Mouse (Mus musculus) monocyte, adult 5-6 weeks (primary cell): ENCODE measurements around the gene Mfsd10. TPM values are rescaled to one million over a fixed set of nuclear protein-coding genes. Genes with fewer than 3 reads are reported as not detected.
"Not testable (repeated sequence)": the region's sequence is repeated elsewhere in the genome, so short reads cannot be mapped to it uniquely, and the experiment has no call there.

Source experiments
- ATAC-seq: fragments of 153-309, 156-312 bp; replicated peaks from 2 replicates; pipeline ENCODE4 v1.8.0; 2017; ENCODE audit warnings: mild to moderate bottlenecking; ENCODE audit not compliant: low TSS enrichment, insufficient number of reproducible peaks, severe bottlenecking, poor library complexity, low FRiP score
- total RNA-seq: library from RNA; stranded (forward); fragments of 200-1000, 200-491, 200-594 nt; gene quantifications from 3 replicates; pipeline ENCODE4 v1.2.3, GENCODE M21; 2017

Gene Mfsd10
- total RNA-seq, 1 experiment from 2014 or later = 20.2 TPM

DNA sequence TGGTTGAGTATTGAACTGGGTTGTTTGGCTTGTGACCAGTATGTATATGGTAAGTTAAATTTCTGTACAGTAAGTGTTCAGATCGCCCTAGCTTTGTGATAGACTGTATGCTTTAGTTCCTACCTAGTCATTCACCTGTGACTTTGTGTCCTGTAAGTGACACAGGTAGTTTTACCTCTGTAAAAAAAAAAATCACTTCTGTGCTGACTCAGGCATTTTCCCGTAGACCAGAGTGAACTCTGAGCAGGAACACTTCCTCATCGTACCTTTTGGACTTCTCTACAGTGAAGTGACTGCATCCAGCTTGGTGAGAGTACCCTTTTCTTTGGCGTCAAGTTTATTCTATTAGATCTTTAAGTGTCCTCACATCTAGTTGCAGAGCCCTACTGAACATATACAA is 27.0 kb downstream of the Mfsd10 start:
- no peak for ATAC-seq

GRCm38 (mm10) chr5:34608226-34608625 is 28.8 kb downstream of the Mfsd10 start:
- no peak for ATAC-seq

DNA sequence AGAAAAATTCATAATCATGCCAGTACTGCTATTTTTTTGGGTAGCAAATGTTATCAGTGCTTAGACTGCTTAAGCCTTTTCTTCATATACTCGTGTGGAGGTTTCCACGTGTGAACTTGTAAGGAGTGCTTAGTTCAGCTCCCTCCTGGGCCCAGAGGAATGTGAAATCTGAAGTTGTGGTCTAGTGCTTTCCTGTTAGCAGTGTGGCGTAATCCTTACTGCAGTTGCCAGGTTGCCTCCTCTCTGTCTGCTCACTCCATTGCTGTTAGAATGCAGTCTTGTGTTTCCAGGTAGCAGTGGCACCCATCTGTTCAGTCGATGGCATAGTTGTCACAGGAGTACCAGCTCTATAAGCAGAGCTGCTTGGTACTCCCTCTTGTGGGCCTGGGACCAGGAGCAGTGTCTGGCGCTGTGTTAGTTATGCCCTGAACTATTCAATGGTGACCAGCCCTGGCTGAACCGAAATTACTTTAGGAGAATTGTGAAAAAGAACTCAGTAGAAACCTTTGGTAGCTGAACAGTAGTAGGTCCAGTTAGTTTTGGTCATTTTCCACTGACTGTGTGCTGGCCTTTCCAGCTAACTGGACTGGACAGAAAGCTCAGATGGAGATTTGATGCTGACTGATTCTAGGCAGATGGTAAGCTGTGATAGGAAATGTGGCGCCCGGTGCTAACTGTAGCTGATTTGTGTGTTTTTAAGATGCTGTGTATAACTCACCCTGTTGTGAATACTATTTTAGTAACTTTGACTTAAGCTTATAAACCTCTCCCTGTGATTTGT is 29.7 kb downstream of the Mfsd10 start:
- no peak for ATAC-seq

DNA sequence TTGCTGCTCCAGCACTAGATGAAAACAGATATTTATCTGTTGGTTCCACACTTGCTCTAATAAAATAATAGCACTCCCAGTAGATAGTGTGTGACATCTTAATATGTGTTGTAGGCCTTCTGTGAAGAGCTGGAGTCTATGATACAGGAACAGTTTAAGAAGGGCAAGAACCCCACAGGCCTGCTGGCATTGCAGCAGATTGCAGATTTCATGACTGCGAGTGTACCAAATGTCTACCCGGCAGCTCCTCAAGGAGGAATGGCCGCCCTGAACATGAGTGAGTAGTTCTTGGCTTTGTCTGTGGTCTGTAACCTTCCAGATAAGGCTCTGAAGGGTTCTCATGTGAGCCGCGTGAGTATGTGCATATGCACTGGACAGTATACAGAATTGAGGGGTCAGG is 32.4 kb downstream of the Mfsd10 start:
- no peak for ATAC-seq

GRCm38 (mm10) chr5:34593202-34593727 is 43.7 kb downstream of the Mfsd10 start:
- no peak for ATAC-seq

GRCm38 (mm10) chr5:34592666-34593065 is 44.3 kb downstream of the Mfsd10 start:
- ATAC-seq = no peak

- not testable (repeated sequence) for ATAC-seq
Measured at GRCm38 (mm10) chr5:34592224-34592623, 44.8 kb downstream of the Mfsd10 start.

GRCm38 (mm10) chr5:34591388-34592004 is 45.5 kb downstream of the Mfsd10 start:
- ATAC-seq = no peak

- ATAC-seq = no peak
Measured at GRCm38 (mm10) chr5:34590702-34591101, 46.3 kb downstream of the Mfsd10 start.

GRCm38 (mm10) chr5:34590059-34590458 is 47.0 kb downstream of the Mfsd10 start:
- ATAC-seq = no peak

GRCm38 (mm10) chr5:34587881-34588280 is 49.1 kb downstream of the Mfsd10 start:
- ATAC-seq = no peak

DNA sequence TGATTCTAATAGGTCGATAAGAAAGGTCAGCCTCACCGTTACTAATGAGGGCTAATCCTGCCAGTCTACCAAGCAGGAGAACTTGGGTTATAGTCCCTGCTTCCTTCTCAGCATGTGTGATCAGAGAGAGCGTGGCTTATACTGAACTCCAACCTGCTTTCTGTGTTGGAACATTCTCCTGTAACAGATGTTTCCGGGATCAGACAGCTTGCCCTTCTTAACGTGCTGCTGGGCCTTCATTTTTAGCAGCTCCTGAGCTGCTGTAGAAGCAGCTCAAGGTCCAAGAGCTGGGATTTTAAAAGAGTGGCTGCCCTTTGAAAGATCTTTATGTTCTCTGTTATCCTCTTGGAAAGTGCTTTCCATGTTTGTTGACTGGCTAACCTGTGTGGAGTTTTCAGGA is 51.8 kb downstream of the Mfsd10 start:
- no peak for ATAC-seq

Other genes starting within 250 kb of the Mfsd10 start
- gene Tnip2, start 123.2 kb downstream of the Mfsd10 start, total RNA-seq = 62.3 to 78.2 TPM (median 78.0 TPM) in 3 replicates
- gene Sh3bp2, start 111.4 kb downstream of the Mfsd10 start, total RNA-seq = 80.1 to 108 TPM (median 88.7 TPM) in 3 replicates
- gene Add1, start 63.5 kb downstream of the Mfsd10 start, total RNA-seq = 174 to 248 TPM (median 209 TPM) in 3 replicates
- gene Nop14, start 22.9 kb upstream of the Mfsd10 start, total RNA-seq = 25.9 to 45.2 TPM (median 38.6 TPM) in 3 replicates
- 2.9 to 12.9 TPM (median 4.2 TPM) in 3 replicates for gene Grk4, start 23.2 kb upstream of the Mfsd10 start, total RNA-seq
- gene Htt, start 124.5 kb upstream of the Mfsd10 start, total RNA-seq = 19.1 to 39.8 TPM (median 19.7 TPM) in 3 replicates